Mouse (Mus musculus) limb, embryonic 14.5 days (tissue): ENCODE results near the gene Kbtbd6. TPM values are rescaled to one million over a fixed set of nuclear protein-coding genes. Genes with fewer than 3 reads are reported as not detected.
"Not testable (repeated sequence)": the region's sequence is repeated elsewhere in the genome, so short reads cannot be mapped to it uniquely, and the experiment has no call there.

Experiments
- ATAC-seq: fragments of 200-750 bp; cut with Nextera tagmentation; 2 replicates; pipeline ENCODE4 v1.8.0; 2017; ENCODE audit warnings: low read depth, moderate number of reproducible peaks, moderate TSS enrichment; ENCODE audit not compliant: low FRiP score
- DNase-seq: peaks from one replicate; pipeline ENCODE4 v3.0.0-alpha.2; 2015; ENCODE audit warnings: low spot score
- H3K27ac ChIP-seq: fragments of 300-500 bp; sonication (generic); replicated peaks from 2 replicates; pipeline ENCODE4 v1.5.1; 2014; ENCODE audit warnings: low read depth, mild to moderate bottlenecking, low read length, moderate library complexity, mixed read lengths
- H3K27me3 ChIP-seq: fragments of 300-500 bp; sonication (generic); 2 replicates; pipeline ENCODE4 v1.6.1; 2014; ENCODE audit warnings: low read length, mixed read lengths; ENCODE audit not compliant: control insufficient read depth, insufficient read depth
- H3K36me3 ChIP-seq: fragments of 300-500 bp; sonication (generic); 2 replicates; pipeline ENCODE4 v1.6.1; 2014; ENCODE audit warnings: mild to moderate bottlenecking, low read length, moderate library complexity, mixed read lengths; ENCODE audit not compliant: control insufficient read depth, insufficient read depth
- H3K4me1 ChIP-seq: fragments of 300-500 bp; sonication (generic); 2 replicates; pipeline ENCODE4 v1.6.1; 2014; ENCODE audit warnings: antibody characterized with exemption, low read length, mixed read lengths; ENCODE audit not compliant: control insufficient read depth, insufficient read depth
- H3K4me2 ChIP-seq: fragments of 300-500 bp; sonication (generic); replicated peaks from 2 replicates; pipeline ENCODE4 v1.6.1; 2014; ENCODE audit warnings: low read depth, mild to moderate bottlenecking, low read length, moderate library complexity; ENCODE audit not compliant: severe bottlenecking
- H3K4me3 ChIP-seq: fragments of 300-500 bp; sonication (generic); replicated peaks from 2 replicates; pipeline ENCODE4 v1.5.1; 2014; ENCODE audit warnings: low read length
- H3K9ac ChIP-seq: fragments of 300-500 bp; sonication (generic); 2 replicates; pipeline ENCODE4 v1.6.1; 2014; ENCODE audit warnings: mild to moderate bottlenecking, low read depth, low read length, moderate library complexity; ENCODE audit not compliant: severe bottlenecking
- H3K9me3 ChIP-seq: fragments of 300-500 bp; sonication (generic); 2 replicates; pipeline ENCODE4 v1.6.1; 2016; ENCODE audit warnings: low read length; ENCODE audit not compliant: control insufficient read depth
- POLR2A ChIP-seq: fragments of 200-500 bp; IDR thresholded peaks from 2 replicates; pipeline ENCODE4 v1.8.0; 2012; ENCODE audit warnings: inconsistent platforms, mild to moderate bottlenecking, moderate library complexity, borderline replicate concordance; ENCODE audit not compliant: insufficient read depth, insufficient read length; ENCODE audit errors: extremely low read depth
- WGBS: fragments of 180-500 bp; shearing (Covaris S2); extraction: QIAGEN DNeasy Blood & Tissue Kit; methylation state at CpG from one replicate; pipeline ENCODE4 v1.1.7; 2014; 5-methylcytosine and 5-hydroxymethylcytosine counted together
- polyA plus RNA-seq, 2 experiments: library from polyadenylated mRNA; depleted of rRNA in 1 of 2; stranded (reverse) in 1 of 2; unstranded in 1 of 2; fragments of >200 nt; fragmentation: Nextera tagmentation in 1 of 2; extraction: Ambion mirVana in 1 of 2; gene quantifications; 2 replicates each; pipeline versions ENCODE4 v1.2.1 to v1.2.3; 2012 to 2014

Gene Kbtbd6
- polyA plus RNA-seq, 2 experiments = 2.1 to 2.5 TPM

DNA sequence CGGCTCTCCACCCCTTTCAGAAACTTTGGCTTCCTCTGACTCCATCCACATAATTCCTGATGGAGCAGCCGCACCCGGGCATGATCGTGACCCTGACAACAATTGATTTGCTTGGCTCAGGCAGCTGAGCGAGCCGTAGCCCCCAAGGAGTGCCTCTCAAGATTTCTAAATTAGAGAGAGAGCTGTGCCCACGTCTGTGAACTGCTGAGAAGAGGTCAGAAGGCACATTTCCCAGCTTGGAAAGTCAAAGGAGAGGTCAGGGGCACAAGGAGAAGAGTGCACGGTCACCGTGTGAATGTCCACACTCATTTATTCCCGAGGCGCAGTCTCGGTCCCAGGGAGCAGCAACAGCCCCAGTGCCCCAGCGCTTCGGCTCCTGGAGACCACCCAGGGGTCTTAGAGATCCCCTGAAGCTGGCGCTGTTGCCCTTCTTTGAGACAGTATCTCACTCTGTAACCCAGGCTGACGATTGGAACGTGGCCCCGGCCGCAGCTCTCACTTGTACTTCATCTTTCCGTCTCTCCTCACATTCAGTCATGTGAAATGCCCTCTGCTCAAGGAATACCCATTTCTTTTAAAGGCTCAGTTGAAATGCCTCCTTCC, 31.5 kb upstream of the Kbtbd6 start:
- Histone ChIP-seq H3K4me3 (no peak overlapping the region), H3K4me1 (no peaks in the 10 kb centered on the region), H3K27me3 (no peaks in the 10 kb centered on the region), H3K9me3 (no peaks in the 10 kb centered on the region), H3K4me2 (no peak overlapping the region), H3K9ac (no peak overlapping the region), H3K27ac (no peak overlapping the region), H3K36me3 (peaks cover 20% of the 10 kb centered on the region)
- no peak for ATAC-seq
- no peak for DNase-seq
- 75% methylated on average over 20 of the region's 20 CpGs for WGBS
- TF ChIP-seq POLR2A = no peak

DNA sequence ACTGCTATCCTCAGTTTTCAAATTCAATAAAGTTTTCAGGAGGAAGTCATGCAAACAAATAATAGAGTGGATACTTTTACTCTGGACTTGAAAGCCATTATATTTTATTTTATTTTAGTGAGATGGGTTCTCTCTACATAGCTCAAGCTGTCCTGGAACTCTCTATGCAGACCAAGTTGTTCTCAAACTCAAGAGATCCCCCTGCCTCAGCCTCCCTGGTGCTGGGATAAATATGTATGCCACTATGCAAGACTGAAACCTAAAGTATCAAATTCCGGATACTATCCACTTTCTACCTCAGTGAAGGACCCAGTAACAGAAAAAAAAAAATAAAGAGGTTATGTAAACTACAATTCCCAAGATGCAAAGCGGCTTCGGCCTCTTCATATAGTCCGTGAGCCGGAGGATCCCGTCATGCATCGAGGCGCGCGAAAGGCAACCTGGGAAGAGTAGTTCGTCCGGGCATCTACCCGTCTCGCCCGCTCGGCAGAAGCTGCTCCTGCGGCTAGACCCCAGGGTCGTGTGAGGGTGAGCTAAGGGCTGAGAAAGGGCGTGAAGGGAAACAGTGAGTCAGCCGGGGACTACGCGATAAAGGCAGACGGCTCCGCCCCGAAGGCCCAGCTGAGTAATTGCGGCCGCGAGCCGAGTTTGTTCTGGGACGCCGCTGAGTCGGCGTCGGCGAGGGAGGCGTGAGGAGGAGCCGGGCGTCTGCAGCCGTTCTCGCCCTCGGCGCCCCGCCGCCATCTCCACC, 25.5 kb upstream of the Kbtbd6 start, which contains the start of gene Kbtbd7:
TSS of gene Kbtbd7 (plus strand) at position 533 of the 751 bp plus-strand sequence.
- Histone ChIP-seq H3K9ac (peak within 1 kb of the TSS; percentile 61), H3K4me1 (no peaks in the 10 kb centered on the region), H3K4me3 (peak within 1 kb of the TSS; percentile 50), H3K27ac (peak within 1 kb of the TSS; percentile 79), H3K4me2 (peak within 1 kb of the TSS; percentile 48), H3K9me3 (peaks cover 12% of the 10 kb centered on the region), H3K27me3 (no peaks in the 10 kb centered on the region), H3K36me3 (peaks cover 8% of the 10 kb centered on the region)
- DNase-seq (peak; percentile 96), ATAC-seq (peak; percentile 97)
- 2% methylated on average over 27 of the region's 44 CpGs for WGBS
- peak; percentile 87; the same call in 1 of the 2 replicates for TF ChIP-seq POLR2A

DNA sequence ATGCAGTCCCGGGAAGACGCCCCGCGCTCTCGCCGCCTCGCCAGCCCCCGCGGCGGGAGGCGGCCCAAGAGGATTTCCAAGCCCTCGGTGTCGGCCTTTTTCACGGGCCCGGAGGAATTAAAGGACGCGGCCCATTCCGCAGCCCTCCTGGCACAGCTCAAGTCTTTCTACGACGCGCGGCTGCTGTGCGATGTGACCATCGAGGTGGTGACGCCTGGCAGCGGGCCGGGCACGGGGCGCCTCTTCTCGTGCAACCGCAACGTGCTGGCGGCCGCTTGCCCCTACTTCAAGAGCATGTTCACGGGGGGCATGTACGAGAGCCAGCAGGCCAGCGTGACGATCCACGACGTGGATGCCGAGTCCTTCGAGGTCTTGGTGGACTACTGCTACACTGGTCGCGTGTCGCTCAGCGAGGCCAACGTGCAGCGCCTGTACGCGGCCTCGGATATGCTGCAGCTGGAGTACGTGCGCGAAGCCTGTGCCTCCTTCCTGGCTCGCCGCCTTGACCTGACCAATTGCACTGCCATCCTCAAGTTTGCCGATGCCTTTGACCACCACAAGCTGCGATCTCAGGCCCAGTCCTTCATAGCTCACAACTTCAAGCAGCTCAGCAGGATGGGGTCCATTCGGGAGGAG, 24.8 kb upstream of the Kbtbd6 start:
- 58% methylated on average over 6 of the region's 59 CpGs for WGBS
- not testable (repeated sequence) for H3K4me1 ChIP-seq, H3K36me3 ChIP-seq, H3K27me3 ChIP-seq, DNase-seq
- Histone ChIP-seq H3K9me3 (peaks cover 12% of the 10 kb centered on the region), H3K4me3 (peak overlapping the region; percentile 50), H3K27ac (peak overlapping the region; percentile 79), H3K4me2 (peak overlapping the region; percentile 48), H3K9ac (peak overlapping the region; percentile 61)
- peak; percentile 36 for ATAC-seq

DNA sequence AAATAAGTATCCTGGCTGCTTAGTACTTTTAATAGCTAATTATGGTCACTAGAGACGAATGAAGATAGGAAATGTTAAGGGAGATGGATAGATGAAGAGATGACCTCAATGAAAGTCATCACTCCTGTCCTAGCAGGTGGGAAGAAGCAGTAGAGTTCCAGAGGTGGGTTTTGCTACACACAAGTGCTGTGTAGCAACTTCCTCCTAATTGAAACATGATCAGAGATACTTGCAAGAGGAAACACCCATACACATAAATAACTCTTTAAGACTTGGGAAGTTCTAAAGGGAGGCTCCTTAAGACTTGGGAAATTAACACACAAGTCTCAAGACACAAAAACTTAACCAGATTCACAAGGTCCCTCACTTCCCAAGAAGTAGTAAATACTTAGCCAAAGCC, 17.6 kb upstream of the Kbtbd6 start:
- no peak overlapping the region for H3K27ac ChIP-seq

DNA sequence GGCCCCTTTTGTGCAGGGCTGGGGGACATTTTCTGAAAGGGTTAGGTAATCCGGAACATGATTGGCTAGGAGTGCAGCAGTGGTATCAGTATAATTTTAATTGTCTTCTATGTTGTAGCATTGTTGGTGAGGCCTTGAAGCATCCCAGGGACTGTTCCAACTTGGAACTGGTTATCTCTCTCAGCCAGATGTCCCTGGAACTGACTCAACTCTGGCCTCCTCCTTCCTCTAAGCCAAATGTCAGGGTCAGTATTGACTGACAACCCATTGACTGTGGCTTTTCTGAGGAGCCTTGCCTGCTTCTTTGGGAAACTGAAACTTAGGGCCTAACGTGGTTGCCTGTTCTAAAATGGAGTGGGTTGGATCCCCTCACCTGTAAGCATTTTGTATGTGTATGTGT, 11.0 kb upstream of the Kbtbd6 start:
- Histone ChIP-seq H3K9me3 (no peaks in the 10 kb centered on the region), H3K4me3 (no peak overlapping the region), H3K4me1 (no peaks in the 10 kb centered on the region), H3K27ac (no peak overlapping the region), H3K4me2 (no peak overlapping the region), H3K36me3 (no peaks in the 10 kb centered on the region), H3K9ac (no peak overlapping the region), H3K27me3 (no peaks in the 10 kb centered on the region)
- no peak for TF ChIP-seq POLR2A
- no peak for ATAC-seq
- DNase-seq = no peak
- 81% methylated on average over 2 of the region's 2 CpGs for WGBS

More for the DNA sequence above, 17.6 kb upstream of the Kbtbd6 start:
- Histone ChIP-seq H3K4me2 (no peak overlapping the region), H3K4me1 (no peaks in the 10 kb centered on the region), H3K4me3 (no peak overlapping the region), H3K36me3 (no peaks in the 10 kb centered on the region), H3K9me3 (no peaks in the 10 kb centered on the region), H3K27me3 (no peaks in the 10 kb centered on the region), H3K9ac (no peak overlapping the region)
- no peak for ATAC-seq
- DNase-seq = no peak
- 85% methylated on average over 1 of the region's 1 CpGs for WGBS
- TF ChIP-seq POLR2A = no peak
